Mouse (Mus musculus) midbrain, embryonic 16.5 days (tissue): Measurements from ENCODE around the gene Sgo1. TPM values are rescaled to one million over a fixed set of nuclear protein-coding genes. Genes with fewer than 3 reads are reported as not detected.

Experiments used
- ATAC-seq: fragments of 200-750 bp; cut with Nextera tagmentation; 2 replicates; pipeline ENCODE4 v1.8.0; 2017; ENCODE audit warnings: moderate TSS enrichment
- H3K27ac ChIP-seq: fragments of 300-500 bp; sonication (generic); 2 replicates; pipeline ENCODE4 v1.5.1; 2014; ENCODE audit warnings: mild to moderate bottlenecking, low read length, mixed read lengths
- H3K27me3 ChIP-seq: fragments of 300-500 bp; sonication (generic); 2 replicates; pipeline ENCODE4 v1.6.1; 2014; ENCODE audit warnings: low read depth, low read length, mixed read lengths; ENCODE audit not compliant: control insufficient read depth, insufficient read depth
- H3K36me3 ChIP-seq: fragments of 300-500 bp; sonication (generic); 2 replicates; pipeline ENCODE4 v1.6.1; 2014; ENCODE audit warnings: mild to moderate bottlenecking, low read length, moderate library complexity, mixed read lengths; ENCODE audit not compliant: control insufficient read depth, insufficient read depth
- H3K4me1 ChIP-seq: fragments of 300-500 bp; sonication (generic); 2 replicates; pipeline ENCODE4 v1.6.1; 2014; ENCODE audit warnings: mild to moderate bottlenecking, low read length, mixed read lengths; ENCODE audit not compliant: control insufficient read depth, insufficient read depth
- H3K4me2 ChIP-seq: fragments of 300-500 bp; sonication (generic); 2 replicates; pipeline ENCODE4 v1.6.1; 2014; ENCODE audit warnings: mild to moderate bottlenecking, low read length, mixed read lengths
- H3K4me3 ChIP-seq: fragments of 300-500 bp; sonication (generic); 2 replicates; pipeline ENCODE4 v1.5.1; 2014; ENCODE audit warnings: low read depth, mild to moderate bottlenecking, low read length, moderate library complexity, mixed read lengths
- H3K9ac ChIP-seq: fragments of 300-500 bp; sonication (generic); 2 replicates; pipeline ENCODE4 v1.6.1; 2014; ENCODE audit warnings: low read depth, low read length, mixed read lengths
- H3K9me3 ChIP-seq: fragments of 300-500 bp; sonication (generic); replicated peaks from 2 replicates; pipeline ENCODE4 v1.6.1; 2014; ENCODE audit warnings: mild to moderate bottlenecking, low read length, mixed read lengths; ENCODE audit not compliant: control insufficient read depth, poor library complexity, severe bottlenecking
- WGBS: fragments of 180-500 bp; shearing (Covaris S2); extraction: QIAGEN DNeasy Blood & Tissue Kit; methylation state at CpG from one replicate; pipeline ENCODE4 v1.1.7; 2014; 5-methylcytosine and 5-hydroxymethylcytosine counted together
- polyA plus RNA-seq: library from polyadenylated mRNA; unstranded; fragments of >200 nt; fragmentation: Nextera tagmentation; extraction: Ambion mirVana; gene quantifications from 2 replicates; pipeline ENCODE4 v1.2.1, GENCODE M21; 2015

Sgo1 gene
- polyA plus RNA-seq, 1 experiment from 2014 or later = 2.5 TPM

DNA sequence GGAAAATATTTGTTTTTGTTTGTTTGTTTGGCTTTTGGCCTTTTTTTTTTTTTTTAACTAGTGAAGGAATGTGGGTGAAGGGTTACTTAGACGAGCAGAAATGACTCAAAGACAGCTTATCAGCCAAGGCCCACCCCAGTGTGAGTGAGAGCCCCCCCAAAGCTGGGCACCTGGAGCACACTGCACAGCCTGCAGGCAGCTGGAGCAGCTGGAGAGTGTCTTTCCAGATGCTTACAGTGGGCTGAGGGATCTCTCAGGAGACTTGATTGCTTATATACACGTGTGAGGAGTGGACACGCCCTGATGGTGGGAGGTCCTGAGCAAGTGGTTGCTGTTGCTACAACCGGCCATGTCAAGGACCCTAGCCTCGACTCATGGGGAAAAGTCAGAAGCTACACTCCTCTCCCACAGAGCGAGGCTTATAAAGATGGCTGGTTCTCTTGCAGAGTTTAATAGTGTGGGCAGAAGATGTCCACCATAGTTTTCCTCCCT lies 32.7 kb downstream of the Sgo1 start:
- H3K4me3 ChIP-seq = no peak overlapping the region
- no peak overlapping the region for H3K4me2 ChIP-seq
- 73% methylated on average over 6 of the region's 6 CpGs for WGBS
- H3K9me3 ChIP-seq = no peaks in the 10 kb centered on the region
- no peak overlapping the region for H3K9ac ChIP-seq
- peaks cover 19% of the 10 kb centered on the region for H3K36me3 ChIP-seq
- H3K4me1 ChIP-seq = peaks cover 9% of the 10 kb centered on the region
- H3K27me3 ChIP-seq = no peaks in the 10 kb centered on the region
- no peak overlapping the region for H3K27ac ChIP-seq
- no peak for ATAC-seq

DNA sequence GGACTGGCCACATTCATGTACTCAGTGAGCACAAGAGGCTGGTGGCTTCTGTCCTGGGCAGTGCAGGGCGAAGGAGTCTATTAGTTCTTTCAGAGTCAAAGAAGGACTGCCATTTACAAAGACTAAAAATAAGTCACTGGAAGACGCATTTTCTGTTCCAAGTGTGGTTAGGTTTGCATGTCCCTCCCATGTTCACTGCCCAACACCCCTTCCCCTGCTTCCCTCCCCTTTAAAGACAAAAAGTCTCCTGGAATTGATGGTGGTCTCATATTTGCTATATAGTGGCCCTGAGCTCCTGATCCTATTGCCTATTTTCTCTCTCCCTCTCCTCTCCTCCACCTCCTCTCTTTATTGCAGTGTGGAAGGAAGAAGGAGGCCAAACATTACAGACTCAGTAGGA lies 33.2 kb downstream of the Sgo1 start:
- Histone ChIP-seq H3K4me3 (no peak overlapping the region), H3K27ac (no peak overlapping the region), H3K4me1 (peaks cover 9% of the 10 kb centered on the region), H3K9me3 (no peaks in the 10 kb centered on the region), H3K36me3 (peaks cover 19% of the 10 kb centered on the region), H3K9ac (no peak overlapping the region), H3K4me2 (no peak overlapping the region), H3K27me3 (no peaks in the 10 kb centered on the region)
- 95% methylated on average over 2 of the region's 2 CpGs for WGBS
- ATAC-seq = no peak

DNA sequence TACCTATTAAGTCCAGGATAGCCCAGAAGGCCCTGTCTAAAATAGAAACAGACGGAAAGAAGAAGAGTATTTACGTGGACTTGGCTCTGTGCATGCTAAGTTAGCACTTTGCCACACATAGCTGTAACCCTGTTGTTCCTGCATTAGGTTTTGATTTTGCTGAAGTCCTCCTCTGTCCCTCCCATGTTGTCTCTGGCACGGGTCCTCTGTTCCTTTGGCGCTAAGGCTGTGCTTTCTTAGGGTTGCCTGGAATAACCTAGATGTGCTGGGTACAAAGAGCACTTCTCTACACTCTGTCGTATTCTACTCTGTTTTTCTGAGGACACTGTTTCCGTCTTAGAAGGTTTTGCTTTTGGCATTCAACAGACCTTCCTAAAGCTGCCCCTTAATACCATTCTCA lies 34.1 kb downstream of the Sgo1 start:
- no peak overlapping the region for H3K9ac ChIP-seq
- no peaks in the 10 kb centered on the region for H3K9me3 ChIP-seq
- H3K4me1 ChIP-seq = peaks cover 8% of the 10 kb centered on the region
- no peak overlapping the region for H3K4me2 ChIP-seq
- no peaks in the 10 kb centered on the region for H3K27me3 ChIP-seq
- no peak overlapping the region for H3K27ac ChIP-seq
- WGBS = 92% methylated on average over 6 of the region's 6 CpGs
- peaks cover 19% of the 10 kb centered on the region for H3K36me3 ChIP-seq
- no peak overlapping the region for H3K4me3 ChIP-seq
- ATAC-seq = no peak

- no peak for ATAC-seq
- 96% methylated on average over 4 of the region's 4 CpGs for WGBS
- H3K4me3 ChIP-seq = no peak overlapping the region
Observed at GRCm38 (mm10) chr17:53654596-53654995, 34.5 kb downstream of the Sgo1 start.

GRCm38 (mm10) chr17:53650251-53650661 lies 38.9 kb downstream of the Sgo1 start:
- ATAC-seq = no peak
- Histone ChIP-seq H3K36me3 (peaks cover 25% of the 10 kb centered on the region), H3K9me3 (no peaks in the 10 kb centered on the region), H3K27me3 (no peaks in the 10 kb centered on the region), H3K27ac (no peak overlapping the region), H3K4me3 (no peak overlapping the region), H3K9ac (no peak overlapping the region), H3K4me2 (no peak overlapping the region), H3K4me1 (no peaks in the 10 kb centered on the region; the same call in 1 of the 2 replicates)
- WGBS = 71% methylated on average over 2 of the region's 2 CpGs

More at GRCm38 (mm10) chr17:53654596-53654995, 34.5 kb downstream of the Sgo1 start:
- Histone ChIP-seq H3K27ac (no peak overlapping the region), H3K9ac (no peak overlapping the region), H3K4me1 (peaks cover 7% of the 10 kb centered on the region), H3K4me2 (no peak overlapping the region), H3K9me3 (no peaks in the 10 kb centered on the region), H3K36me3 (peaks cover 19% of the 10 kb centered on the region), H3K27me3 (no peaks in the 10 kb centered on the region)

DNA sequence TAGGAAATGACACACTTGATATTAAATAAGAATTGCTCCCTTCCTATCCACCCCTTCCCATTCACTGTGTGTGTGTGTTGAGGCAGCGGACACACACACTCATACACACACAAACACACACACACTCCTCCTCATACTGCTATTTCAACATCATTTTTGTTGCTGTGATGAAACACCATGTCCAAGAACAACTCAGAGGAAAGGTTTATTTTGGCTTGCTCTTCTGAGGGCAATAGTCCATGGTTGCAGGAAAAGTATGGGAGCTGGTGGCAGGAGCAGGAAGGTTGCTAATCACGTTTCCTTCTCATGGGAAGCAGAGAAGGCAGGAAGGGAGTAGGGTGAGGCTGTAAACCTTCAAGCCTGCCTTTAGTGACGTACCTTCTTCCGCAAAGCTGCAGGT lies 45.8 kb downstream of the Sgo1 start:
- WGBS = 92% methylated on average over 4 of the region's 4 CpGs
- H3K9ac ChIP-seq = no peak overlapping the region
- H3K4me2 ChIP-seq = no peak overlapping the region
- H3K27ac ChIP-seq = no peak overlapping the region
- no peaks in the 10 kb centered on the region for H3K4me1 ChIP-seq
- peaks cover 31% of the 10 kb centered on the region for H3K36me3 ChIP-seq
- H3K4me3 ChIP-seq = no peak overlapping the region
- ATAC-seq = no peak
- H3K27me3 ChIP-seq = no peaks in the 10 kb centered on the region
- H3K9me3 ChIP-seq = no peaks in the 10 kb centered on the region

DNA sequence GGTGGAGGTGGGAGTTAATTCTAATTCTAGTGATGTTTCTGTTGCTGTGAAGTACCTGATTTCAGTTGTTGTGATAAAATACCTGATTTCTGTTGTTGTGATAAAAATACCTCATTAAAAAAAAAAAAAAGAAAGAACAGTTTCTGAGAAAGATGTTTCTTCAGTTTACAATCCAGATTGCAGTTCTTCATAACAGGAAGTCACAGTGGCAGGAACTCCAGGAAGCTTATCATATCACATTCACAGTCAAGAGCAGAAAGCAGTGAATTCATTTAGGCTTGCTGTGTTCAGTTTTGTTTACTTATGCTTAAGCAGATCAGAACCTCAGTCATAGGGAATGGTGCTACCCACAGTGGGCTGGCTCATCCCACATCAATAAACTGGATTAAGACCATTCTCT lies 57.8 kb downstream of the Sgo1 start:
- Histone ChIP-seq H3K9me3 (no peaks in the 10 kb centered on the region), H3K9ac (no peak overlapping the region), H3K4me2 (no peak overlapping the region), H3K4me3 (no peak overlapping the region), H3K4me1 (no peaks in the 10 kb centered on the region), H3K27ac (no peak overlapping the region), H3K36me3 (peaks cover 8% of the 10 kb centered on the region), H3K27me3 (no peaks in the 10 kb centered on the region)
- no peak for ATAC-seq

GRCm38 (mm10) chr17:53628131-53628530 lies 61.0 kb downstream of the Sgo1 start:
- Histone ChIP-seq H3K9ac (no peak overlapping the region), H3K4me1 (no peaks in the 10 kb centered on the region), H3K27me3 (no peaks in the 10 kb centered on the region), H3K4me2 (no peak overlapping the region), H3K4me3 (no peak overlapping the region), H3K36me3 (peaks cover 8% of the 10 kb centered on the region), H3K27ac (no peak overlapping the region), H3K9me3 (no peaks in the 10 kb centered on the region)
- ATAC-seq = no peak
- WGBS = 56% methylated on average over 5 of the region's 5 CpGs

- 89% methylated on average over 4 of the region's 4 CpGs for WGBS
- Histone ChIP-seq H3K36me3 (peaks cover 3% of the 10 kb centered on the region; the same call in 1 of the 2 replicates), H3K4me2 (no peak overlapping the region), H3K4me3 (no peak overlapping the region), H3K27ac (no peak overlapping the region), H3K9me3 (no peaks in the 10 kb centered on the region), H3K9ac (no peak overlapping the region), H3K27me3 (no peaks in the 10 kb centered on the region), H3K4me1 (no peaks in the 10 kb centered on the region)
- ATAC-seq = no peak
Observed at GRCm38 (mm10) chr17:53627497-53627896, 61.6 kb downstream of the Sgo1 start.
